Mouse (Mus musculus) inflammation-experienced regulatory T-cells, adult 6 months (primary cell): ENCODE measurements at regions not wholly inside any gene's neighbourhood (a gene's known extent, or its start where the extent isn't known, plus 50 kb on each side); places are given as distances from the start of the nearest gene placed in this dataset.

ENCODE experiments used
- ATAC-seq: one replicate; pipeline ENCODE4 v1.8.0; 2017

- no peak for ATAC-seq
Measured at GRCm38 (mm10) chr15:62173633-62174543, 1251.1 kb upstream of the A1bg start.

- ATAC-seq, result no peak
Measured at GRCm38 (mm10) chr15:62171632-62172031, 1248.8 kb upstream of the A1bg start.

- ATAC-seq, result no peak
Measured at GRCm38 (mm10) chr15:62171167-62171566, 1248.4 kb upstream of the A1bg start.

- ATAC-seq, result no peak
Measured at GRCm38 (mm10) chr15:62170337-62170736, 1247.5 kb upstream of the A1bg start.

- ATAC-seq, result peak; percentile 79
Measured at GRCm38 (mm10) chr15:62169591-62170019, 1246.8 kb upstream of the A1bg start.

- peak; percentile 67 for ATAC-seq
Measured at GRCm38 (mm10) chr15:62168958-62169590, 1246.3 kb upstream of the A1bg start.

- no peak for ATAC-seq
Measured at GRCm38 (mm10) chr15:62168522-62168921, 1245.7 kb upstream of the A1bg start.

- no peak for ATAC-seq
Measured at GRCm38 (mm10) chr15:62166786-62167185, 1244.0 kb upstream of the A1bg start.

GRCm38 (mm10) chr15:62165826-62166500 is 1243.2 kb upstream of the A1bg start:
- ATAC-seq, result no peak

- peak; percentile 61 for ATAC-seq
Measured at GRCm38 (mm10) chr15:62164766-62165410, 1242.1 kb upstream of the A1bg start.

GRCm38 (mm10) chr15:62163203-62163602 is 1240.4 kb upstream of the A1bg start:
- ATAC-seq, result no peak

- ATAC-seq, result no peak
Measured at GRCm38 (mm10) chr15:62162648-62163194, 1239.9 kb upstream of the A1bg start.

- no peak for ATAC-seq
Measured at GRCm38 (mm10) chr15:62161975-62162647, 1239.3 kb upstream of the A1bg start.

GRCm38 (mm10) chr15:62161061-62161460 is 1238.2 kb upstream of the A1bg start:
- ATAC-seq, result no peak

- no peak for ATAC-seq
Measured at GRCm38 (mm10) chr15:62158875-62159675, 1236.3 kb upstream of the A1bg start.

GRCm38 (mm10) chr15:62157200-62158033 is 1234.6 kb upstream of the A1bg start:
- peak; percentile 41 for ATAC-seq

GRCm38 (mm10) chr15:62153222-62153621 is 1230.4 kb upstream of the A1bg start:
- peak; percentile 53 for ATAC-seq

- no peak for ATAC-seq
Measured at GRCm38 (mm10) chr15:62152133-62152532, 1229.3 kb upstream of the A1bg start.

- ATAC-seq, result no peak
Measured at GRCm38 (mm10) chr15:62151690-62152089, 1228.9 kb upstream of the A1bg start.

- ATAC-seq, result no peak
Measured at GRCm38 (mm10) chr15:62150296-62150695, 1227.5 kb upstream of the A1bg start.
